Mouse (Mus musculus) lung, adult 2 months (tissue): ENCODE measurements around the gene Coro1c.

Experiments
- CTCF ChIP-seq: fragments of 200-500 bp; IDR thresholded peaks from 2 replicates; pipeline ENCODE4 v1.5.1; 2011; ENCODE audit warnings: mild to moderate bottlenecking, low read length, control low read depth; ENCODE audit not compliant: insufficient read depth
- POLR2A ChIP-seq: fragments of 200-500 bp; IDR thresholded peaks from 2 replicates; pipeline ENCODE4 v1.6.1; 2011; ENCODE audit warnings: low read depth, mild to moderate bottlenecking, control low read depth, low read length, borderline replicate concordance; ENCODE audit errors: extremely low read depth

DNA sequence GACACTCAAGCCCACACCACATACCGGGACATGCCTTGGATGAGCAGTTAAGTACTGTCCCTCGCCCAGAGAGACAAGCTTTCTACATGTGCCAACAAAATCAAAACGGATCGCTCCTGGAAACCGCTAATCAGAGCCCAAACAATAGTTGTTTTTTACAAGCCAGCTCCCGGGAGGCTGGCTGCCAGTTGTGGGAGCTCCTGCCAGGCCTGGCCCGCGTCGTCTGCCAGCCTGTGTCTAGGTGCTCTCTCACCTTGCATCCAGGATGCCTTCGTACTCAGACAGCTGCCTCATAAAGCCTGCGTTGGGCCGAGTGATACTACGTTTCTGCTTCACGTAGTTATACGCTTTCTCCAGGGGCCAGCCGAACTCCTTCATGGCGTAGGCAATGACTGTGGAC, 41.6 kb upstream of the Coro1c start:
- TF ChIP-seq CTCF (no peak), POLR2A (no peak)
